Mouse (Mus musculus) MEL (cell line): ENCODE measurements at regions not wholly inside any gene's neighbourhood (a gene's known extent, or its start where the extent isn't known, plus 50 kb on each side); places are given as distances from the start of the nearest gene placed in this dataset.

Experiments used
- CTCF ChIP-seq, 3 experiments: IDR thresholded peaks in 2 of 3; conservative IDR thresholded peaks in 1 of 3; 2 replicates each; pipeline ENCODE4 v1.5.1; 2011 to 2012; ENCODE audit warnings: low read length in 3 of 3, low read depth in 2 of 3, mild to moderate bottlenecking in 2 of 3, improper control_type of control experiment in 1 of 3, inconsistent platforms in 1 of 3, mixed read lengths in 1 of 3, moderate library complexity in 1 of 3; ENCODE audit not compliant: control insufficient read depth in 1 of 3, insufficient read depth in 1 of 3, poor library complexity in 1 of 3, severe bottlenecking in 1 of 3
- ETS1 ChIP-seq: IDR thresholded peaks from 2 replicates; pipeline ENCODE4 v1.6.1; 2012; ENCODE audit warnings: low read depth, mild to moderate bottlenecking, inconsistent platforms, low read length, improper control_type of control experiment, moderate library complexity
- POLR2A ChIP-seq, 2 experiments: IDR thresholded peaks; 2 replicates each; pipeline ENCODE4 v1.6.1; 2011 to 2012; ENCODE audit warnings: low read length in 2 of 2, mild to moderate bottlenecking in 2 of 2, control low read depth in 1 of 2, improper control_type of control experiment in 1 of 2, low read depth in 1 of 2, moderate library complexity in 1 of 2; ENCODE audit not compliant: control insufficient read depth in 1 of 2, insufficient read depth in 1 of 2, poor library complexity in 1 of 2
- TBP ChIP-seq: IDR thresholded peaks from 2 replicates; pipeline ENCODE4 v1.8.0; 2011; ENCODE audit warnings: low read depth, low read length, improper control_type of control experiment
- TCF12 ChIP-seq: IDR thresholded peaks from 2 replicates; pipeline ENCODE4 v1.6.1; 2014; ENCODE audit warnings: low read depth, mild to moderate bottlenecking, inconsistent platforms, low read length, improper control_type of control experiment, moderate library complexity
- USF1 ChIP-seq: IDR thresholded peaks from 2 replicates; pipeline ENCODE4 v1.6.1; 2014; ENCODE audit warnings: low read depth, mild to moderate bottlenecking, inconsistent platforms, low read length, improper control_type of control experiment, moderate library complexity

GRCm38 (mm10) chr7:70176086-70176485 is 190.4 kb downstream of the Nr2f2 start:
- TF ChIP-seq CTCF (IDR thresholded peaks at IDR 0.05 in 2 of 3, conservative IDR thresholded peaks at IDR 0.05 in 1 of 3; ENCODE audit: control insufficient read depth in 1 of 3, insufficient read depth in 1 of 3, low read depth in 2 of 3, low read length in 3 of 3, poor library complexity in 1 of 3, severe bottlenecking in 1 of 3) (no peak), TBP (no peak), TCF12 (no peak), USF1 (no peak), POLR2A (IDR thresholded peaks at IDR 0.05; ENCODE audit: control insufficient read depth in 1 of 2, insufficient read depth in 1 of 2, low read depth in 1 of 2, low read length in 2 of 2, poor library complexity in 1 of 2) (no peak), ETS1 (no peak)
